Mouse (Mus musculus) liver, postnatal 0 days (tissue): Measurements from ENCODE around the gene Stmn3. TPM values are rescaled to one million over a fixed set of nuclear protein-coding genes. Genes with fewer than 3 reads are reported as not detected.

ENCODE experiments used
- ATAC-seq: fragments of 200-750 bp; cut with Nextera tagmentation; 2 replicates; pipeline ENCODE4 v1.8.0; 2017; ENCODE audit warnings: mild to moderate bottlenecking, moderate library complexity
- DNase-seq: peaks from one replicate; pipeline ENCODE4 v3.0.0-alpha.2; 2016
- H3K27ac ChIP-seq: fragments of 300-500 bp; sonication (generic); 2 replicates; pipeline ENCODE4 v1.5.1; 2014; ENCODE audit warnings: antibody characterized with exemption, moderate library complexity, mild to moderate bottlenecking, low read depth
- H3K27me3 ChIP-seq: fragments of 300-500 bp; sonication (generic); 2 replicates; pipeline ENCODE4 v1.6.1; 2014; ENCODE audit warnings: low read length, control low read depth, mixed read lengths; ENCODE audit not compliant: insufficient read depth
- H3K36me3 ChIP-seq: fragments of 300-500 bp; sonication (generic); replicated peaks from 2 replicates; pipeline ENCODE4 v1.6.1; 2014; ENCODE audit warnings: mild to moderate bottlenecking, control low read depth, low read length, moderate library complexity, mixed read lengths; ENCODE audit not compliant: insufficient read depth
- H3K4me1 ChIP-seq: fragments of 300-500 bp; sonication (generic); 2 replicates; pipeline ENCODE4 v1.6.1; 2014; ENCODE audit warnings: antibody characterized with exemption, mild to moderate bottlenecking, control low read depth; ENCODE audit not compliant: insufficient read depth
- H3K4me2 ChIP-seq: fragments of 300-500 bp; sonication (generic); 2 replicates; pipeline ENCODE4 v1.6.1; 2014; ENCODE audit warnings: low read depth, mild to moderate bottlenecking, low read length, moderate library complexity, mixed read lengths
- H3K4me3 ChIP-seq: fragments of 300-500 bp; sonication (generic); 2 replicates; pipeline ENCODE4 v1.5.1; 2014; ENCODE audit warnings: low read depth, low read length
- H3K9ac ChIP-seq: fragments of 300-500 bp; sonication (generic); replicated peaks from 2 replicates; pipeline ENCODE4 v1.6.1; 2014; ENCODE audit warnings: mild to moderate bottlenecking, moderate library complexity
- H3K9me3 ChIP-seq: fragments of 300-500 bp; sonication (generic); 2 replicates; pipeline ENCODE4 v1.6.1; 2016; ENCODE audit warnings: mild to moderate bottlenecking, control low read depth, low read length, mixed read lengths
- CTCF ChIP-seq: sonication (generic); IDR thresholded peaks from 2 replicates; pipeline ENCODE4 v1.5.1; 2016; ENCODE audit warnings: antibody characterized with exemption, low read depth
- EP300 ChIP-seq: IDR thresholded peaks from 2 replicates; pipeline ENCODE4 v1.6.1; 2016; ENCODE audit warnings: antibody characterized with exemption, low read depth, mild to moderate bottlenecking
- WGBS: fragments of 180-500 bp; shearing (Covaris S2); extraction: QIAGEN DNeasy Blood & Tissue Kit; methylation state at CpG from one replicate; pipeline ENCODE4 v1.1.7; 2014; ENCODE audit not compliant: insufficient replicate concordance; 5-methylcytosine and 5-hydroxymethylcytosine counted together
- polyA plus RNA-seq: library from polyadenylated mRNA; unstranded; fragments of >200 nt; fragmentation: Nextera tagmentation; extraction: Ambion mirVana; gene quantifications from 2 replicates; pipeline ENCODE4 v1.2.1, GENCODE M21; 2015

Gene Stmn3
- polyA plus RNA-seq, 1 experiment from 2014 or later = not detected

DNA sequence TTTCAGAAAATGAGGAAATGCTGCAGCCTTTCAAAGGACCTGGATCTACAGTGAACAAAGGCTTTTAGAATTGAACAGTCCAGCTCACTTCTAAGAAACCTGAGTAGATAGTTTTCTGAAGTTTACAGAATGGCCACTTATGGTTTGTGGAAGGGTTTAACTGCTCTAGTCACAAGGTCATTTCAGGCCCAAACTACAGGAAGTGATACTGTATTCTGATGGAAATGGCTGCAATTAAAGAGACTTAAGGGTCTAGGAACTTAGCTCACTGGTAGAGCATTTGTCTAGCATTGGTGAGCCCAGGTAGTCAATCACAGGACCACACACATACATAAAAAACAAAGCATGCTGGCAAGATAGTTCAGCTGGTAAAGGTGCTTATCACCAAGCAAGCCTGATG is 18.2 kb upstream of the Stmn3 start:
- peaks cover 45% of the 10 kb centered on the region for H3K36me3 ChIP-seq
- H3K4me3 ChIP-seq = no peak overlapping the region
- H3K9me3 ChIP-seq = no peaks in the 10 kb centered on the region
- H3K4me1 ChIP-seq = no peaks in the 10 kb centered on the region
- TF ChIP-seq EP300 (no peak), CTCF (no peak)
- DNase-seq = no peak
- no peaks in the 10 kb centered on the region for H3K27me3 ChIP-seq
- no peak overlapping the region for H3K4me2 ChIP-seq
- H3K27ac ChIP-seq = no peak overlapping the region
- no peak overlapping the region for H3K9ac ChIP-seq
- no peak for ATAC-seq

GRCm38 (mm10) chr2:181326098-181326497 is 11.8 kb upstream of the Stmn3 start:
- WGBS = 80% methylated on average over 2 of the region's 2 CpGs
- no peak for TF ChIP-seq EP300
- TF ChIP-seq CTCF = no peak

GRCm38 (mm10) chr2:181322136-181322535 is 7.8 kb upstream of the Stmn3 start:
- peaks cover 32% of the 10 kb centered on the region for H3K36me3 ChIP-seq
- no peaks in the 10 kb centered on the region for H3K9me3 ChIP-seq
- TF ChIP-seq CTCF = no peak
- TF ChIP-seq EP300 = no peak
- no peak for DNase-seq
- WGBS = 88% methylated on average over 5 of the region's 5 CpGs
- H3K27me3 ChIP-seq = no peaks in the 10 kb centered on the region
- no peak for ATAC-seq
- H3K4me2 ChIP-seq = no peak overlapping the region
- peaks cover 7% of the 10 kb centered on the region for H3K4me1 ChIP-seq
- H3K4me3 ChIP-seq = no peak overlapping the region
- H3K9ac ChIP-seq = no peak overlapping the region
- H3K27ac ChIP-seq = no peak overlapping the region

More at GRCm38 (mm10) chr2:181326098-181326497, 11.8 kb upstream of the Stmn3 start:
- Histone ChIP-seq H3K4me1 (no peaks in the 10 kb centered on the region), H3K27ac (no peak overlapping the region), H3K4me2 (no peak overlapping the region), H3K9ac (no peak overlapping the region), H3K9me3 (no peaks in the 10 kb centered on the region), H3K4me3 (no peak overlapping the region), H3K27me3 (no peaks in the 10 kb centered on the region), H3K36me3 (peaks cover 57% of the 10 kb centered on the region)
- no peak for DNase-seq
- ATAC-seq = no peak

DNA sequence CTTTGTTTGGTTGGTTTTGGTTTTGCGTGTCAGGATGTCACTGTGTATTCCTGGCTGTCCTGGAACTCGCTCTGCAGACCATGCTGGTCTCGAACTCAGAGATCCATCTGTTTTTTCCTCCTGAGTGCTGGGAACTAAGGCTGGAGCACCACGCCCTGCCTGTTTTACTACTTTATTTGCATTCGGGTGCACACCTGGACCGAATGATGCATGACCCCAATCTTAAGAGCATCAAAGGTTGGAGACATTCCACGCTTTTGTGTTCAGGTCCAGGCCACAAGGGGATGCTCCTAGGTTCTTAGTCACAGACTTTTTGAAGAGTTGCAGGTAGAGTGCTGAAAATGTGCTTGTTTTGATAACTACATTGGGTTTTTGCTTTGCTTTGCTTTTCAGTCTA is 5.8 kb upstream of the Stmn3 start:
- Histone ChIP-seq H3K9me3 (no peaks in the 10 kb centered on the region), H3K27me3 (0 out of 2 replicates have a peak, but pooled peaks cover under 1% of the 10 kb centered on the region), H3K4me3 (peak overlapping the region; percentile 60), H3K27ac (peak overlapping the region; percentile 90; the same call in 1 of the 2 replicates), H3K4me2 (peak overlapping the region; percentile 83), H3K9ac (peak overlapping the region; percentile 68), H3K36me3 (peaks cover 29% of the 10 kb centered on the region), H3K4me1 (peaks cover 7% of the 10 kb centered on the region)
- TF ChIP-seq EP300 = no peak
- TF ChIP-seq CTCF = no peak
- DNase-seq (no peak), ATAC-seq (no peak)
- 10% methylated on average over 7 of the region's 7 CpGs for WGBS

GRCm38 (mm10) chr2:181319248-181320102 is 5.2 kb upstream of the Stmn3 start, which contains the start of gene Rtel1:
Rtel1 (plus strand) TSS chr2:181319739.
- H3K4me1 ChIP-seq = peaks cover 7% of the 10 kb centered on the region
- peak within 1 kb of the TSS; percentile 68 for H3K9ac ChIP-seq
- H3K4me3 ChIP-seq = peak within 1 kb of the TSS; percentile 60
- H3K36me3 ChIP-seq = peaks cover 25% of the 10 kb centered on the region
- H3K27me3 ChIP-seq = peaks cover 6% of the 10 kb centered on the region
- peak within 1 kb of the TSS; percentile 83 for H3K4me2 ChIP-seq
- DNase-seq (peak; percentile 89), ATAC-seq (peak; percentile 94)
- WGBS = 5% methylated on average over 40 of the region's 40 CpGs
- H3K27ac ChIP-seq = peak within 1 kb of the TSS; percentile 90
- TF ChIP-seq EP300 = no peak
- peak; percentile 13; the same call in 1 of the 2 replicates for TF ChIP-seq CTCF
- no peaks in the 10 kb centered on the region for H3K9me3 ChIP-seq

DNA sequence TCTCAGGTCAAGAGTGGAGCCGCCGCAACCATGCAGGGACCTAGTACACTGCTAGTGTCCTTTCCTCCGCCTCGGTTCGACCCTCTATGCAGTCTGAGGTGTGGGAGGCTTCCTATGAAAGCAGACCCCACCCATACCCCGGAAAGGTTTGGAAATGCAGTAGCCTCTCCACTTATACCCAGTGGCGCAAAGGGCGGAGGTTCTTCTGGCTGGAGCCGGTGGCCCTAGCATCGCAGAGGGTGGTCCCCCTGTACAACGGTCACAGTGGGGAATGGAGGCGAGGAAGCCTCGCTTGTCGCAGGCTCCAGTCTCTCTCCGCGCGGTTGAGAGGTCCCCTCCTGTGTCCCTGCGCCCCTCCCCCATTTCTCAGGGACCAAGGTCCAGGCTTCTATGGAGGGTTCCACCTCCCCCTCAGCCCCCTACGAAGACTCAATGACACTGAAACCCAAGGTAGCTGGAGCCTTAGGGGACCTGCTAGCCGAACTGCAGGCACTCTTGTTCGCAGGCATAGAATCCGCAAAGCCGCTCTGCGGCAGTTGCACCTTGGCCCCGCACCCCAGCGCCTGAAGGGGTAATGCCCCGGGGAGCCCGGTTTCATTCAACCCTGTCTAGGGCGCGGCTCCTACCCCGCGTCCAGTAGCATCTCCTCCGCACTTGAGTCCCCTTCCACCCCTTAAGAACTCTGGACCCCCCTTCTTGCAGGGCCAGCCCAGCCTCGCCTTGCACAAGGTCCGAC is 788 bp downstream of the Stmn3 start:
- Histone ChIP-seq H3K36me3 (no peaks in the 10 kb centered on the region), H3K4me3 (no peak overlapping the region), H3K9ac (no peak overlapping the region), H3K27ac (no peak overlapping the region), H3K4me2 (no peak overlapping the region; the same call in 1 of the 2 replicates), H3K27me3 (peaks cover 34% of the 10 kb centered on the region), H3K4me1 (peaks cover 8% of the 10 kb centered on the region; the same call in 1 of the 2 replicates), H3K9me3 (no peaks in the 10 kb centered on the region)
- 8% methylated on average over 35 of the region's 35 CpGs for WGBS
- ATAC-seq (no peak), DNase-seq (no peak)
- TF ChIP-seq EP300 (no peak), CTCF (no peak)
